Mouse (Mus musculus): ENCODE data around the gene 6030458C11Rik. TPM values are rescaled to one million over a fixed set of nuclear protein-coding genes. Genes with fewer than 3 reads are reported as not detected.
"Not testable (repeated sequence)": the region's sequence is repeated elsewhere in the genome, so short reads cannot be mapped to it uniquely, and the experiment has no call there.

The 6030458C11Rik gene
- polyA plus RNA-seq, 1 experiment from 2014 or later = 42.3 TPM

GRCm38 (mm10) chr15:12805071-12805470, 19.4 kb downstream of the 6030458C11Rik start:
- Histone ChIP-seq H3K4me3 (no peak overlapping the region), H3K27me3 (ENCODE audit: insufficient read depth, poor library complexity, severe bottlenecking) (no peaks in the 10 kb centered on the region), H3K27ac (no peak overlapping the region), H3K4me1 (peaks cover 8% of the 10 kb centered on the region), H3K36me3 (peaks cover 43% of the 10 kb centered on the region), H3K9me3 (no peaks in the 10 kb centered on the region)
- WGBS = 85% methylated on average over 4 of the region's 4 CpGs
- DNase-seq (ENCODE audit: low spot score) = no peak

GRCm38 (mm10) chr15:12801142-12801506, 23.3 kb downstream of the 6030458C11Rik start:
- DNase-seq (ENCODE audit: low spot score); H3K4me1 ChIP-seq; H3K27ac ChIP-seq; H3K27me3 ChIP-seq (ENCODE audit: insufficient read depth, poor library complexity, severe bottlenecking); H3K36me3 ChIP-seq; H3K9me3 ChIP-seq; H3K4me3 ChIP-seq: not testable (repeated sequence)
- WGBS = 73% methylated on average over 2 of the region's 2 CpGs

GRCm38 (mm10) chr15:12800405-12801141, 23.9 kb downstream of the 6030458C11Rik start:
- no peak for DNase-seq (ENCODE audit: low spot score)
- WGBS = 28% methylated on average over 15 of the region's 15 CpGs
- H3K36me3 ChIP-seq = no peaks in the 10 kb centered on the region; the same call in 1 of the 2 replicates
- no peak overlapping the region for H3K27ac ChIP-seq
- H3K4me1 ChIP-seq = peaks cover 9% of the 10 kb centered on the region
- peak overlapping the region; percentile 18; the same call in 1 of the 2 replicates for H3K4me3 ChIP-seq
- no peaks in the 10 kb centered on the region for H3K27me3 ChIP-seq (ENCODE audit: insufficient read depth, poor library complexity, severe bottlenecking)
- H3K9me3 ChIP-seq = no peaks in the 10 kb centered on the region

GRCm38 (mm10) chr15:12798043-12798442, 26.4 kb downstream of the 6030458C11Rik start:
- Histone ChIP-seq H3K9me3 (no peaks in the 10 kb centered on the region), H3K4me3 (no peak overlapping the region), H3K27ac (no peak overlapping the region), H3K36me3 (no peaks in the 10 kb centered on the region), H3K27me3 (ENCODE audit: insufficient read depth, poor library complexity, severe bottlenecking) (no peaks in the 10 kb centered on the region), H3K4me1 (peaks cover 9% of the 10 kb centered on the region)
- WGBS = 64% methylated on average over 6 of the region's 6 CpGs
- no peak for DNase-seq (ENCODE audit: low spot score)

DNA sequence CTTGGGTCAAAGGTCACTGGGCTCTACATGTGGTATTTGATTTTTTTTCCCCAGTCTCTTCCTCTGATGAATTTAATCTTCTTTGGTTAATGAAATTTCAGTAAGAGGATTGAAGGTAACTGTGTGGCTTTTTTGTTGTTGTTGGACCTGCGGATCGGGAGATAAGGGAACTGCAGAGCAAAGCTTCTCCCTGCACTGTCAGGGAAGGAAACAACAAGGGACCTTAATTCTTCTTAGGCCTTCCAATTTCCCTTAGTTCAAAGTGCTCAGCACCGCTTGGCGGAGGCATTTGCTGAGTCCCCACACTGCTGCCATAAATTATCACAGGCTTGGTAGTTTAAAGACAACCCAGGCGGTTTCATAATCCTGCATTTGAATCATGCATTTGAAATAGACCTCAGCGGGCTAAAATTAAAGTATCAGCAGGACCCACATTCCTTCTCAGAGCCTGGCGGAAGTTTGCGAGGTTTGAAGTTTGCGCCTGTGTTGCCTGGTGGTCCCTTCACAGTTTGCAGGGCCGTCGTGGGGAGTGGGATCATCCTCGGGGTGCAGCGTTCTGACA, 28.5 kb downstream of the 6030458C11Rik start:
- no peak for DNase-seq (ENCODE audit: low spot score)
- WGBS = 31% methylated on average over 13 of the region's 13 CpGs
- no peak overlapping the region for H3K27ac ChIP-seq

DNA sequence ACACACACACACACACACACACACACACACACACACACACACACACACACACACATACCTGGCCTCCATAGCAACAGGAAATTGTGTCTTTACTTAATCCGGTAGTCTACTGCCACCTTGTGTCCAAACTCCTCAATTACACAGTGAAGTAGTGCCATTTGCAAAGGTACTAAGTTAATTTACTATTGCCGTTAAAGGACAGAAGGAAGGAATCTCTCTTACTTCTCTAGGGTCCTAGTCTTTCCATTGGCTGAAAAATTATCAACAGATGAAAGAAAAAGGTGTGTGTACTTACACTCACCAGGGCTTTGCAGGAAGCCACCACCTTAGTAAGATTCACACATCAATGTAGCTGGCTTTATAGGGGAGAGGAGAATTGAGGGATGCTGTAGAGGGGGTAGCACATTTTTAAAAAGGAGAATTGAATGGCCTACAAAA, 29.0 kb downstream of the 6030458C11Rik start:
- WGBS = 4% methylated on average over 2 of the region's 2 CpGs
- DNase-seq (ENCODE audit: low spot score) = no peak
- Histone ChIP-seq H3K4me3 (no peak overlapping the region), H3K27ac (no peak overlapping the region), H3K36me3 (no peaks in the 10 kb centered on the region), H3K9me3 (no peaks in the 10 kb centered on the region), H3K4me1 (peaks cover 5% of the 10 kb centered on the region), H3K27me3 (ENCODE audit: insufficient read depth, poor library complexity, severe bottlenecking) (no peaks in the 10 kb centered on the region)

More for the DNA sequence above, 28.5 kb downstream of the 6030458C11Rik start:
- no peaks in the 10 kb centered on the region for H3K36me3 ChIP-seq
- H3K4me1 ChIP-seq = peaks cover 9% of the 10 kb centered on the region
- no peaks in the 10 kb centered on the region for H3K27me3 ChIP-seq (ENCODE audit: insufficient read depth, poor library complexity, severe bottlenecking)
- H3K4me3 ChIP-seq = no peak overlapping the region
- H3K9me3 ChIP-seq = no peaks in the 10 kb centered on the region

DNA sequence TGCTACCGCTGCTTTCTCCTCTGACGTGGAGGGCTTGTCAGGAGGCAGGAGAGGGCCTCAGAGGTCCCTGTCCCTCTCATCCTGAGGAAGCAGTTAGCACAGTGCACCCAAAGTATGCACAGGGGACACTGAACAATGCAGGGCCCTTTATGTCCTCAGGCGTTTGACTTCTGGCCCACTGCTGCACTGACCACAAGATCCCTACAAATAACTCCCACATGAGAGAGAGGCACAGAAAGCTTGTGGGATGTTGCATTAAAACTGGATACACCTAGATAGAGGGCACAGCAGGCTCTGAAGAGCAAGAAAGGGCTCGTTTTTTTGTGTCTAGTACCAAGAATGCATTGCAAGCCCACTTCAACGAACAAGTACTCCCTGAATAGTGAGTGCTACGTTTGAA, 30.1 kb downstream of the 6030458C11Rik start:
- Histone ChIP-seq H3K36me3 (no peaks in the 10 kb centered on the region), H3K9me3 (no peaks in the 10 kb centered on the region), H3K4me3 (no peak overlapping the region), H3K4me1 (peaks cover 5% of the 10 kb centered on the region), H3K27me3 (ENCODE audit: insufficient read depth, poor library complexity, severe bottlenecking) (no peaks in the 10 kb centered on the region), H3K27ac (no peak overlapping the region)
- WGBS = 73% methylated on average over 6 of the region's 6 CpGs
- no peak for DNase-seq (ENCODE audit: low spot score)

DNA sequence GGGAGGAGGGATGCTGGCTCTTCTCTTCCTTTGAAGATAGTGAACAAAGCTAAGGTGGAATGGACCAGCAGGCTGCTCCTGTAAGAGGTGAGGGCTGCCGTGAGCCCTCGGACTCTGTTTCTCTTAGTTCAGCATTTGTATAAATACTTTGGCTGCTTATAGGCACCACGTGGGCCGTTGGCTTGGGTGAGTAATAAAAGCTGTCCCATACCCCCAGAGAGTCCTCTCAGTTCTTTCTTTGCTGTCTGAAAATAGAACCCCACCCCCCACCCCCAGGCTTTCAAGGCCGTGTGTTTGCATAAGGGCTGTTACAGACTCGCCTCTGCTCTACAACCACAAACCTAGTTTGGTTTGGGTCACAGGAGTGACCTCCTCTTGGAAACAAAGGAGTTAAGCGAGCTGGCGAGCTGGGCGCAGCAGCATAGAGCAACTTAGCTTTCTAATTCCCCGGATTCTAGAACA, 35.0 kb downstream of the 6030458C11Rik start:
- H3K9me3 ChIP-seq = no peaks in the 10 kb centered on the region
- H3K36me3 ChIP-seq = no peaks in the 10 kb centered on the region
- peaks cover 7% of the 10 kb centered on the region for H3K4me1 ChIP-seq
- peak overlapping the region; percentile 73 for H3K27ac ChIP-seq
- WGBS = 47% methylated on average over 10 of the region's 10 CpGs
- DNase-seq (ENCODE audit: low spot score) = no peak
- no peaks in the 10 kb centered on the region for H3K27me3 ChIP-seq (ENCODE audit: insufficient read depth, poor library complexity, severe bottlenecking)
- no peak overlapping the region for H3K4me3 ChIP-seq

- WGBS = 82% methylated on average over 5 of the region's 5 CpGs
Measured at GRCm38 (mm10) chr15:12788536-12788935, 35.9 kb downstream of the 6030458C11Rik start.

GRCm38 (mm10) chr15:12781729-12782326, 42.6 kb downstream of the 6030458C11Rik start:
- Histone ChIP-seq H3K27ac (0 out of 2 replicates have a peak overlapping the region, but pooled peaks have one; percentile 1), H3K9me3 (peaks cover 3% of the 10 kb centered on the region; the same call in 1 of the 2 replicates), H3K4me3 (no peak overlapping the region), H3K4me1 (no peaks in the 10 kb centered on the region; the same call in 1 of the 2 replicates), H3K36me3 (no peaks in the 10 kb centered on the region), H3K27me3 (ENCODE audit: insufficient read depth, poor library complexity, severe bottlenecking) (no peaks in the 10 kb centered on the region)
- 59% methylated on average over 13 of the region's 16 CpGs for WGBS
- DNase-seq (ENCODE audit: low spot score) = no peak

More at GRCm38 (mm10) chr15:12788536-12788935, 35.9 kb downstream of the 6030458C11Rik start:
- Histone ChIP-seq H3K36me3 (no peaks in the 10 kb centered on the region), H3K27me3 (ENCODE audit: insufficient read depth, poor library complexity, severe bottlenecking) (no peaks in the 10 kb centered on the region), H3K9me3 (no peaks in the 10 kb centered on the region), H3K27ac (no peak overlapping the region), H3K4me3 (no peak overlapping the region), H3K4me1 (peaks cover 7% of the 10 kb centered on the region; the same call in 1 of the 2 replicates)
- DNase-seq (ENCODE audit: low spot score) = no peak

GRCm38 (mm10) chr15:12781296-12781695, 43.2 kb downstream of the 6030458C11Rik start:
- Histone ChIP-seq H3K4me3 (no peak overlapping the region), H3K27me3 (ENCODE audit: insufficient read depth, poor library complexity, severe bottlenecking) (no peaks in the 10 kb centered on the region), H3K27ac (0 out of 2 replicates have a peak overlapping the region, but pooled peaks have one; percentile 1), H3K9me3 (peaks cover 8% of the 10 kb centered on the region), H3K4me1 (no peaks in the 10 kb centered on the region; the same call in 1 of the 2 replicates), H3K36me3 (no peaks in the 10 kb centered on the region)
- DNase-seq (ENCODE audit: low spot score) = no peak
- WGBS = 82% methylated on average over 6 of the region's 6 CpGs

DNA sequence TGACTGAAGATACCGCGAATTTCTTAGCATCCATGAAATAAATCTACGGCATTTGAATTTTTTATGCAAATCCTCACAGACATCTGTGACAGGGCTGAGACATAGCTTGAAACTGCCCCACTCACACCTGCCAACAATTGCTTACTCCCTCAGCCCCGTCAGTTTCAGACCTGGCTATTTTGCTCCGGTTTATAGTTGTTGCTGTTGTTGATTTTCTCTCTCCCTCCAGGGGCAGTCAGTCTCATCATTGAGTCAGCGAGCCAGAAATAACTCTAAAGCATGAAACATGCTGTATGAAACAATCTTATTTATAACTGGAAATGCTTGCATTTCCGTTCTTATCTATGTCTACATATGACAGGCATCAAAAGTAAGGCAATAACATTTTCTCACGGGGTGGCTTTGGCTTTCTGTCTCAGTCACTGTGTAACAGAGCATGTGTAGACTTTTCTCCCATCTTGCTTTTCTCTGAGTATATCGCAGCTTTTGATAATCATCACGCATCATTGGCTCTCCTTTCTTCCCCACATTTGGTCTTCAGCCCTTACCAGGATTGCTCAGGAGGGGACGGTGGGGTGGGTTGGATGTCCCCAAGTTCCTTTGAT, 50.2 kb downstream of the 6030458C11Rik start:
- Histone ChIP-seq H3K27me3 (ENCODE audit: insufficient read depth, poor library complexity, severe bottlenecking) (no peaks in the 10 kb centered on the region), H3K9me3 (peaks cover 9% of the 10 kb centered on the region), H3K27ac (no peak overlapping the region), H3K4me3 (no peak overlapping the region), H3K4me1 (no peaks in the 10 kb centered on the region), H3K36me3 (no peaks in the 10 kb centered on the region)
- WGBS = 77% methylated on average over 11 of the region's 11 CpGs
- no peak for DNase-seq (ENCODE audit: low spot score)
